Mouse (Mus musculus) embryonic facial prominence, embryonic 13.5 days (tissue): Measurements from ENCODE around the gene Kcnj11. TPM values are rescaled to one million over a fixed set of nuclear protein-coding genes. Genes with fewer than 3 reads are reported as not detected.
A peak's percentile ranks its signal among the peaks of the same experiment; 100 is the strongest.

ENCODE experiments used
- ATAC-seq: fragments of 200-750 bp; cut with Nextera tagmentation; 2 replicates; pipeline ENCODE4 v1.8.0; 2017; ENCODE audit warnings: low read depth; ENCODE audit not compliant: insufficient number of reproducible peaks, insufficient read depth, low FRiP score, low TSS enrichment
- H3K27ac ChIP-seq: fragments of 300-500 bp; sonication (generic); 2 replicates; pipeline ENCODE4 v1.5.1; 2015; ENCODE audit warnings: moderate library complexity, mild to moderate bottlenecking, inconsistent platforms
- H3K27me3 ChIP-seq: fragments of 300-500 bp; sonication (generic); 2 replicates; pipeline ENCODE4 v1.6.1; 2015; ENCODE audit warnings: mild to moderate bottlenecking, inconsistent platforms
- H3K36me3 ChIP-seq: fragments of 300-500 bp; sonication (generic); 2 replicates; pipeline ENCODE4 v1.6.1; 2015; ENCODE audit warnings: mild to moderate bottlenecking, inconsistent platforms
- H3K4me1 ChIP-seq: fragments of 300-500 bp; sonication (generic); 2 replicates; pipeline ENCODE4 v1.6.1; 2015; ENCODE audit warnings: inconsistent platforms
- H3K4me2 ChIP-seq: fragments of 300-500 bp; sonication (generic); 2 replicates; pipeline ENCODE4 v1.6.1; 2015; ENCODE audit warnings: moderate library complexity, mild to moderate bottlenecking, inconsistent platforms
- H3K4me3 ChIP-seq: fragments of 300-500 bp; sonication (generic); 2 replicates; pipeline ENCODE4 v1.5.1; 2015; ENCODE audit warnings: mild to moderate bottlenecking, inconsistent platforms
- H3K9ac ChIP-seq: fragments of 300-500 bp; sonication (generic); 2 replicates; pipeline ENCODE4 v1.6.1; 2015; ENCODE audit warnings: mild to moderate bottlenecking, inconsistent platforms
- H3K9me3 ChIP-seq: fragments of 300-500 bp; sonication (generic); 2 replicates; pipeline ENCODE4 v1.6.1; 2016; ENCODE audit warnings: inconsistent platforms
- WGBS: fragments of 180-500 bp; shearing (Covaris S2); methylation state at CpG from one replicate; pipeline ENCODE4 v1.1.7; 2015; ENCODE audit warnings: mixed read lengths; 5-methylcytosine and 5-hydroxymethylcytosine counted together
- polyA plus RNA-seq: library from polyadenylated mRNA; unstranded; fragments of >200 nt; fragmentation: Nextera tagmentation; extraction: Ambion mirVana; gene quantifications from 2 replicates; pipeline ENCODE4 v1.2.1, GENCODE M21; 2015

Kcnj11 gene
- polyA plus RNA-seq, 1 experiment from 2014 or later: 0.27 TPM

DNA sequence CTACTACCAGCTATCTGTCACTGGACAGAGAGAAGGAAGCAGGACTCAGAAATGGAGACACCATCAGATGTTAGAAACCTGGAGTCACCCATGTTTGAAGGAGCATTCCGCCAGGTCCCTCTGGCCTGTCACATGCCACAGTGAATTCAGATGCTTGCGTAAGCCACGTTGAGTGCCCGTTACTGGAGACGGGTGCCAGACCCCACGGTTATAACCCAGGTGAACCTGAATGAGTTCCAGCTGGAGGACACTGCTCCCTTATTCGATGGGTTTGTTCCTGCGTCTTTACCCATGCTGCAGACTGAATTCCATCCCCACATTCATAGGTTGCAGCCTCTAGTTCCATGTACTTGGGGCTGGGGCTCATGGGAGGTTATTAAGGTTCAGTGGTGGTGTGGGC lies 3.2 kb upstream of the Kcnj11 start:
- ATAC-seq: no peak
- 77% methylated on average over 8 of the region's 8 CpGs for WGBS

DNA sequence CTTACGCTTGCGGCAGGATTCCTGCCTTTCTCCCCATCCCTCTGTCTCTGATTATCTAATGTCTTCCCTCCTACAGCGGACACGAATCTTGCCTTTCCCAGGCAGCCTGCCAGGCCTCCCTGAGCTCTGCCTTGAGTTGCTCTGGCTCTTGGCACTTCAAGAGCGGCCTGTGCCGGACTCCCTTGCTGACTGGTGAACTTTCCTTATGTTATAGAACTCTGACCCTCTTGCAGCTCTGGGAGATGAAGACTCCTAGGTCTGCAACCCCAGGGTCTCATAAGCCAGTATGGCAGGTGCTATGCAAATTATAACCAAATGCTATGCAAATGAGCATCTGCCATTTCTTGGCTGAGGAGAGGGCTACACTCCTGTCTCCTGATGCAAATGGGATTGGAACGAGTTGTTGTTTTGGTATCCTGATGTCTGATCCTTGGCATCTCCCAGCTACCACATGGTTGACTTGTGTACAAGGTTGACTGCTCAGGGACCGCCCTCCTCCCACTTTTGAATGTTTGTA lies 2.6 kb upstream of the Kcnj11 start:
- Histone ChIP-seq H3K4me3 (no peak overlapping the region), H3K9me3 (no peaks in the 10 kb centered on the region), H3K27me3 (peaks cover 27% of the 10 kb centered on the region), H3K36me3 (no peaks in the 10 kb centered on the region), H3K9ac (no peak overlapping the region), H3K4me1 (0 out of 2 replicates have a peak, but pooled peaks cover 3% of the 10 kb centered on the region), H3K4me2 (no peak overlapping the region), H3K27ac (no peak overlapping the region)
- ATAC-seq: no peak
- 74% methylated on average over 8 of the region's 8 CpGs for WGBS

More for the DNA sequence above, 3.2 kb upstream of the Kcnj11 start:
- Histone ChIP-seq H3K27me3 (peaks cover 20% of the 10 kb centered on the region), H3K36me3 (no peaks in the 10 kb centered on the region), H3K9ac (no peak overlapping the region), H3K4me1 (0 out of 2 replicates have a peak, but pooled peaks cover 3% of the 10 kb centered on the region), H3K9me3 (no peaks in the 10 kb centered on the region), H3K27ac (no peak overlapping the region), H3K4me2 (no peak overlapping the region), H3K4me3 (no peak overlapping the region)

GRCm38 (mm10) chr7:46099682-46100081 lies 882 bp downstream of the Kcnj11 start:
- H3K4me3 ChIP-seq: no peak overlapping the region
- ATAC-seq: no peak
- H3K4me2 ChIP-seq: peak overlapping the region; percentile 80; the same call in 1 of the 2 replicates
- H3K36me3 ChIP-seq: no peaks in the 10 kb centered on the region
- peaks cover 43% of the 10 kb centered on the region for H3K27me3 ChIP-seq
- no peak overlapping the region for H3K9ac ChIP-seq
- H3K4me1 ChIP-seq: 0 out of 2 replicates have a peak, but pooled peaks cover 3% of the 10 kb centered on the region
- no peaks in the 10 kb centered on the region for H3K9me3 ChIP-seq
- 81% methylated on average over 13 of the region's 13 CpGs for WGBS
- no peak overlapping the region for H3K27ac ChIP-seq

- no peak overlapping the region for H3K4me3 ChIP-seq
- H3K27ac ChIP-seq: no peak overlapping the region
- H3K9ac ChIP-seq: no peak overlapping the region
- no peaks in the 10 kb centered on the region for H3K36me3 ChIP-seq
- no peaks in the 10 kb centered on the region for H3K9me3 ChIP-seq
- H3K27me3 ChIP-seq: peaks cover 46% of the 10 kb centered on the region
- ATAC-seq: no peak
- 94% methylated on average over 19 of the region's 19 CpGs for WGBS
- no peak overlapping the region for H3K4me2 ChIP-seq
- H3K4me1 ChIP-seq: 0 out of 2 replicates have a peak, but pooled peaks cover 3% of the 10 kb centered on the region
These were observed 1.7 kb downstream of the Kcnj11 start for GRCm38 (mm10) chr7:46098919-46099286.

DNA sequence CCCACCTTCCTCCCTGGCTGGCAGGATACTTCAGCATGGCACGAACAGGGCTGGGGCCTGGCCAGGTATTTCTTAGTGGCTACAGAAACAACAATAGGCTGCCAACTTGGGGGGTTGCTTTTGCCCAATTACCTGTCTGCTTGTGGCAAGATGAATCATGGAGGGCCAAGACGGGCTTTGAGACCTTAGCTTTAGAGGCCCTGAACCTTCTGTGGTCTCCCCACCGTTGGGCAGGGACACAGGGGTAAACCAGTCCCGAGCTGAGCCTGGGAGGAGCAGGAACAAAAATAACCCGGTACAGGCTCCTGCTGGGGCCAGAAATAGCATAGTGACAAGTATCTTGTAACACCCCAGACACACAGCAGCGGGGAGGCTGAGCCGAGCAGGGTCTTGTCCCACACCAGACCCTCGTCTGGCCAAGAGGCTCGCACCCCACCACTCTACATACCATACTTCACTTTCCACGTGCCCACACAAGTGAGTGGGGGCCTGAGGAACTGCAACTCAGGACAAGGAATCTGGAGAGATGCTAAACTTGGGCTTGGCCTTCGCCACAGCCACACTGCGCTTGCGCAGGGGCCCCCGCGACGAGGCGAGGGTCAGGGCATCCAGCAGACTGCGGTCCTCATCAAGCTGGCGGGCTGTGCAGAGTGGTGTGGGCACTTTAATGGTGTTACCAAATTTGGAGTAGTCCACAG lies 2.2 kb downstream of the Kcnj11 start:
- no peak overlapping the region for H3K9ac ChIP-seq

DNA sequence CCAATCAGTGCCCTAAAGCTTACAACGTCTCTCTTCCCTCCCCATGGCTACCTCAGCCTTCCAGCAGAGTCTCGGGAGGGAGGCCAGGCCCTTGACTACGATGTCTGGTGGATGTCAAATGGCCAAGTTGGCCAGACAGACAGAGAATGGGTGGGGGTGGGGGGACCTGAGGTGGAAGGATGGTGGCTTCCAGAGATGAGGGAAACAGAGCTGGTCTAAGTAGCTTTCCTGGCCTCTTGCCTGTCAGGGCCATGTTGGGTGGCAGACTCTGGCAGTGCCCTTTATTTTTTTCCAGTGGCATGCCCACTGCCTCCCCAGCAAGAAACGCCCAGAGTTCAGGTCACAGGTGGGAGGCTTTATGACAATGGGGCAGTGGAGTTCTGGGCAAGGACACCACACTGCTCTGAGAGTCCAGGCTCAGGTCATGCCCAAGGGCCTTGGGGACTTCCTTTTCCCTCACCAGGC lies 3.2 kb downstream of the Kcnj11 start:
- Histone ChIP-seq H3K9me3 (no peaks in the 10 kb centered on the region), H3K4me1 (0 out of 2 replicates have a peak, but pooled peaks cover 3% of the 10 kb centered on the region), H3K4me3 (no peak overlapping the region), H3K27ac (no peak overlapping the region), H3K9ac (no peak overlapping the region), H3K27me3 (peaks cover 51% of the 10 kb centered on the region), H3K36me3 (no peaks in the 10 kb centered on the region), H3K4me2 (no peak overlapping the region)
- WGBS: 62% methylated on average over 4 of the region's 4 CpGs
- no peak for ATAC-seq

More for the DNA sequence above, 2.2 kb downstream of the Kcnj11 start:
- 80% methylated on average over 19 of the region's 19 CpGs for WGBS
- Histone ChIP-seq H3K4me1 (0 out of 2 replicates have a peak, but pooled peaks cover 3% of the 10 kb centered on the region), H3K4me2 (no peak overlapping the region), H3K4me3 (no peak overlapping the region), H3K36me3 (no peaks in the 10 kb centered on the region), H3K27ac (no peak overlapping the region), H3K27me3 (peaks cover 51% of the 10 kb centered on the region), H3K9me3 (no peaks in the 10 kb centered on the region)
- no peak for ATAC-seq

GRCm38 (mm10) chr7:46096136-46096535 lies 4.4 kb downstream of the Kcnj11 start:
- no peak for ATAC-seq
- Histone ChIP-seq H3K36me3 (no peaks in the 10 kb centered on the region), H3K27ac (no peak overlapping the region), H3K9ac (no peak overlapping the region), H3K27me3 (peaks cover 51% of the 10 kb centered on the region), H3K9me3 (no peaks in the 10 kb centered on the region), H3K4me3 (no peak overlapping the region), H3K4me2 (no peak overlapping the region), H3K4me1 (0 out of 2 replicates have a peak, but pooled peaks cover 3% of the 10 kb centered on the region)
- WGBS: under 1% methylated on average over 4 of the region's 4 CpGs

GRCm38 (mm10) chr7:46092803-46093202 lies 7.8 kb downstream of the Kcnj11 start:
- Histone ChIP-seq H3K4me2 (no peak overlapping the region), H3K27ac (no peak overlapping the region), H3K27me3 (peaks cover 25% of the 10 kb centered on the region), H3K9me3 (0 out of 2 replicates have a peak, but pooled peaks cover 8% of the 10 kb centered on the region), H3K4me3 (no peak overlapping the region), H3K9ac (no peak overlapping the region), H3K36me3 (no peaks in the 10 kb centered on the region), H3K4me1 (no peaks in the 10 kb centered on the region)
- no peak for ATAC-seq
- 32% methylated on average over 8 of the region's 8 CpGs for WGBS

DNA sequence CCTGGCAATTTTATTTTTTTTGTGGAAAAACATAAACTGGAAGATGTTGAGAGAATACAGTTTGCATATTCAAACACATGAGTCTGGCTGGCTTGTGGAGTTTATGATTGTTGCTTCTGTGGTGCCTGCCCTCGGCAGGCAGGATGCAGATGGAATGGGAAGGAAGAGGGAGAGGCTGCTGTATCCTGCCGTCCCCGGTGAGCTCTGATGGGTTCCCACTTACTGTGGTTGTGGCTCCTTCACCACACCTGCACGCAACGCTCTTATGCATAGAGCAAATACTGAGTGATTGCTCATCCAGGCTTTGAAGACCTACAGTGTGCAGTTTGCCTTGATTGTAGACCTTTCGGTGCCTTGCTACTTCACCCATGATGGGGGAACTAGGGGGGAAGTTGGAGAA lies 12.3 kb downstream of the Kcnj11 start:
- 0 out of 2 replicates have a peak, but pooled peaks cover 4% of the 10 kb centered on the region for H3K4me1 ChIP-seq
- no peak overlapping the region for H3K27ac ChIP-seq
- H3K4me2 ChIP-seq: no peak overlapping the region
- no peak overlapping the region for H3K9ac ChIP-seq
- H3K27me3 ChIP-seq: 0 out of 2 replicates have a peak, but pooled peaks cover 2% of the 10 kb centered on the region
- 0 out of 2 replicates have a peak, but pooled peaks cover 8% of the 10 kb centered on the region for H3K9me3 ChIP-seq
- peaks cover 17% of the 10 kb centered on the region for H3K36me3 ChIP-seq
- WGBS: 83% methylated on average over 6 of the region's 6 CpGs
- H3K4me3 ChIP-seq: no peak overlapping the region
- no peak for ATAC-seq

DNA sequence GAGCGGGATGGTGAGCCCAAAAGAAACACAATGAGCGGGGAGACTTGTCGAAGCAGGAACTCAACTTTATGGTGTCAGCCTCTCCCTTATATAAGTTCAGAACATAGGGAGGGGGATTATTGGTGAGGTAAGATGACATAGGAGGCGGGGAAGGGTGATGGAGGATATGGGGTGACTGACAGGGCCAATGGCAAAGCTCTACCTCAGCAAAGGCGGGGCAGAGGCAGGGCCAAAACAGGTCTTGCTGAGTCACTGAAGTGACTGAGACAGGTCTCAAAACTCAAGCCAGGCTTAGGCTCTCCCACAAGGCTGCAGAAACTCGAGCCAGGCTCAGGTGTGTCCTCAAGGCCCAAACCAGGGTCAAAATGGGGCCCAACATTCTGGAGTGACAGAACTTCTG lies 14.2 kb downstream of the Kcnj11 start:
- ATAC-seq: no peak
- H3K4me2 ChIP-seq: no peak overlapping the region
- H3K36me3 ChIP-seq: peaks cover 36% of the 10 kb centered on the region
- no peak overlapping the region for H3K27ac ChIP-seq
- H3K9me3 ChIP-seq: 0 out of 2 replicates have a peak, but pooled peaks cover 8% of the 10 kb centered on the region
- WGBS: 89% methylated on average over 6 of the region's 6 CpGs
- H3K4me3 ChIP-seq: no peak overlapping the region
- H3K9ac ChIP-seq: no peak overlapping the region
- H3K4me1 ChIP-seq: 0 out of 2 replicates have a peak, but pooled peaks cover 4% of the 10 kb centered on the region
- 0 out of 2 replicates have a peak, but pooled peaks cover 2% of the 10 kb centered on the region for H3K27me3 ChIP-seq

GRCm38 (mm10) chr7:46084839-46085513 lies 15.6 kb downstream of the Kcnj11 start:
- WGBS: 71% methylated on average over 16 of the region's 16 CpGs
- Histone ChIP-seq H3K9me3 (0 out of 2 replicates have a peak, but pooled peaks cover 8% of the 10 kb centered on the region), H3K27me3 (no peaks in the 10 kb centered on the region), H3K9ac (no peak overlapping the region), H3K4me2 (no peak overlapping the region), H3K27ac (peak overlapping the region; percentile 33; the same call in 1 of the 2 replicates), H3K4me3 (no peak overlapping the region), H3K4me1 (0 out of 2 replicates have a peak, but pooled peaks cover 4% of the 10 kb centered on the region), H3K36me3 (peaks cover 50% of the 10 kb centered on the region)
- ATAC-seq: no peak
